Comparison of ENCODE assay signal across 9 mouse cellular contexts in the genomic region with DNA sequence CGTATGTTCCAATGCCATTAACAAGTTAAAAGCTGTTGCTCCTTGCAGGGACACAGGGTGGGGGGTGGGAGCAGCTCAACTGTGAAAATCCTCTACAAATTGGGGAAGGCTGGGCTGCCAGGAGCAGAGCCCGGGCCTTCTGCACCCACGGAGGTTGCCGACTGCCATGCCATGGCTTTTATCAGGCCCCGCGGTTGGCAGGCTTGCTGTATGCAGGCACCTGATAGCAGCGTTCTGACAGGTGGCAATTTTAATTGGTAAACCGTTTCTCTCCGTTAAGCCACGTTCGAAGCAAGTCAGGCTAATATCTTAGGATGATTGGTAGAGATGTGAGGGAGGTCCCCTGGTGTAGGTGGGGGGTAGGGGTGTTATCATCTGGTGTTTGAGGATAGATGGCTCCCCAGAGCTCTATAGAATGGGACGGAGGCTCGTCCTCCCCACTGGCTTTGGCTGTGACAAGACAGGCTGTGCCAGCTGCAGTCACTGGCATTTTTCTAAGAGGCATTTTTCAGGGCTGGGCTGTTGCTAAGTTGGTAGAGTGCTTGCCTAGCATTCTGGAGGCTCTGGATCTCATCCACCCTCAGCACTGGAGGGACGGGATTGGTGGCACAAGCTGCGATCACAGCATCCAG.
DNase-seq lines count a peak whose midpoint lies in the region; ATAC-seq and TF ChIP-seq lines count a peak whose summit lies in the region.
"Had no signal": no experiment of that assay in that cellular context is flagged by ENCODE, and none has a peak within 500 bp of the region (broad histone marks: within the 10 kb centered on the region; RNA-seq: fewer than 3 reads in every experiment).

No protein-coding gene starts in this region.

- H3K4me3 ChIP-seq in intestine, embryonic 15.5 days (replicated peaks) = no peak overlapping the region
- no peak overlapping the region for H3K4me3 ChIP-seq in intestine, postnatal 0 days (ENCODE audit: low read depth, low read length)
- H3K4me3 ChIP-seq in erythroblast, embryonic 14.5 days (replicated peaks) = peak overlapping the region; percentile 49
- H3K4me3 ChIP-seq in midbrain, embryonic 15.5 days = no peak overlapping the region

- peak; percentile 73 for ATAC-seq in intestine, embryonic 15.5 days
- ATAC-seq in intestine, postnatal 0 days = no peak
- peak; percentile 64 for ATAC-seq in midbrain, embryonic 15.5 days (replicated peaks)
- ATAC-seq: Patski had no signal

- no peak for TF ChIP-seq CTCF in intestine, postnatal 0 days (IDR thresholded peaks at IDR 0.05; ENCODE audit: low read depth)
- TF ChIP-seq CTCF in brain, embryonic 14.5 days (IDR thresholded peaks at IDR 0.05; ENCODE audit: borderline replicate concordance, extremely low read depth, insufficient read depth, insufficient read length) = no peak

- TF ChIP-seq POLR2A in brain, embryonic 14.5 days (IDR thresholded peaks at IDR 0.05; ENCODE audit: borderline replicate concordance, extremely low read depth, insufficient read depth, insufficient read length, poor library complexity, severe bottlenecking) = no peak

- H3K9me3 ChIP-seq in intestine, embryonic 15.5 days = no peaks in the 10 kb centered on the region
- H3K9me3 ChIP-seq in intestine, postnatal 0 days (ENCODE audit: control insufficient read depth) = no peaks in the 10 kb centered on the region
- H3K9me3 ChIP-seq in erythroblast, embryonic 14.5 days (ENCODE audit: control insufficient read depth, low read length) = no peaks in the 10 kb centered on the region
- H3K9me3 ChIP-seq in midbrain, embryonic 15.5 days = no peaks in the 10 kb centered on the region

- no peak overlapping the region for H3K4me2 ChIP-seq in intestine, embryonic 15.5 days (replicated peaks)
- no peak overlapping the region for H3K4me2 ChIP-seq in intestine, postnatal 0 days (replicated peaks; ENCODE audit: low read depth)
- peak overlapping the region; percentile 8; the same call in 1 of the 2 replicates for H3K4me2 ChIP-seq in midbrain, embryonic 15.5 days

- no peak overlapping the region for H3K9ac ChIP-seq in intestine, embryonic 15.5 days
- no peak overlapping the region for H3K9ac ChIP-seq in intestine, postnatal 0 days (ENCODE audit: low read depth, low read length)
- H3K9ac ChIP-seq in midbrain, embryonic 15.5 days = no peak overlapping the region

- H3K36me3 ChIP-seq in intestine, embryonic 15.5 days = no peaks in the 10 kb centered on the region
- no peaks in the 10 kb centered on the region for H3K36me3 ChIP-seq in intestine, postnatal 0 days (ENCODE audit: control insufficient read depth, insufficient read depth)
- H3K36me3 ChIP-seq in erythroblast, embryonic 14.5 days (ENCODE audit: control insufficient read depth) = peaks cover 16% of the 10 kb centered on the region; the same call in 1 of the 2 replicates
- H3K36me3 ChIP-seq in midbrain, embryonic 15.5 days (replicated peaks) = no peaks in the 10 kb centered on the region

- DNase-seq in brain, embryonic 14.5 days (ENCODE audit: low read depth) = peak; percentile 90
- DNase-seq in gastrocnemius, postnatal 14 days = no peak
- DNase-seq in kidney, adult 8-10 months = no peak
- DNase-seq in ovary, postnatal 10 days (ENCODE audit: low spot score) = no peak

- H3K4me1 ChIP-seq in intestine, embryonic 15.5 days (replicated peaks) = 0 out of 2 replicates have a peak, but pooled peaks cover 2% of the 10 kb centered on the region
- no peaks in the 10 kb centered on the region for H3K4me1 ChIP-seq in intestine, postnatal 0 days (replicated peaks; ENCODE audit: control insufficient read depth, insufficient read depth, low read length)
- peaks cover 88% of the 10 kb centered on the region for H3K4me1 ChIP-seq in erythroblast, embryonic 14.5 days (ENCODE audit: control insufficient read depth)
- H3K4me1 ChIP-seq in midbrain, embryonic 15.5 days = peaks cover 13% of the 10 kb centered on the region

- H3K27ac ChIP-seq in intestine, embryonic 15.5 days = no peak overlapping the region
- no peak overlapping the region for H3K27ac ChIP-seq in intestine, postnatal 0 days (ENCODE audit: low read depth, low read length)
- peak overlapping the region; percentile 22 for H3K27ac ChIP-seq in midbrain, embryonic 15.5 days

- 38% methylated on average over 15 of the region's 15 CpGs for WGBS in intestine, embryonic 15.5 days
- WGBS in intestine, postnatal 0 days = 36% methylated on average over 15 of the region's 15 CpGs
- WGBS in midbrain, embryonic 15.5 days = 18% methylated on average over 15 of the region's 15 CpGs

- intact Hi-C loops in gastrocnemius, postnatal 14 days (cut with DNase I; ENCODE audit: low total_unique reads) = no loop called here

- H3K27me3 ChIP-seq in intestine, embryonic 15.5 days (replicated peaks) = no peaks in the 10 kb centered on the region
- no peaks in the 10 kb centered on the region for H3K27me3 ChIP-seq in intestine, postnatal 0 days (replicated peaks; ENCODE audit: control insufficient read depth, insufficient read depth, low read length)
- H3K27me3 ChIP-seq in erythroblast, embryonic 14.5 days (ENCODE audit: control insufficient read depth) = no peaks in the 10 kb centered on the region
- H3K27me3 ChIP-seq in midbrain, embryonic 15.5 days (replicated peaks) = no peaks in the 10 kb centered on the region
- H3K27me3 ChIP-seq: Patski had no signal
